Mouse (Mus musculus): ENCODE data around the gene Csnk1g2. TPM values are rescaled to one million over a fixed set of nuclear protein-coding genes. Genes with fewer than 3 reads are reported as not detected.
A peak's percentile ranks its signal among the peaks of the same experiment; 100 is the strongest.
"Not testable (repeated sequence)": the region's sequence is repeated elsewhere in the genome, so short reads cannot be mapped to it uniquely, and the experiment has no call there.

Csnk1g2 gene
- polyA plus RNA-seq, 1 experiment: 75.2 TPM

GRCm38 (mm10) chr10:80589127-80589878 is 33.3 kb upstream of the Csnk1g2 start:
- TF ChIP-seq POLR2A (IDR thresholded peaks at IDR 0.05; ENCODE audit: borderline replicate concordance, control insufficient read depth, low read depth, low read length) (no peak), CTCF (IDR thresholded peaks at IDR 0.05; ENCODE audit: control insufficient read depth, insufficient read depth, low read length) (no peak)
- H3K4me3 ChIP-seq (replicated peaks; ENCODE audit: control insufficient read depth, low read depth, low read length): peak overlapping the region; percentile 92
- H3K27ac ChIP-seq (ENCODE audit: control insufficient read depth, insufficient read depth, low read depth, low read length, poor library complexity): peak overlapping the region; percentile 81
- 3% methylated on average over 12 of the region's 12 CpGs for WGBS
- peaks cover 2% of the 10 kb centered on the region; the same call in 1 of the 2 replicates for H3K4me1 ChIP-seq (ENCODE audit: control insufficient read depth, insufficient read depth, low read length)

- peaks cover 2% of the 10 kb centered on the region; the same call in 1 of the 2 replicates for H3K4me1 ChIP-seq (ENCODE audit: control insufficient read depth, insufficient read depth, low read length)
- TF ChIP-seq CTCF (IDR thresholded peaks at IDR 0.05; ENCODE audit: control insufficient read depth, insufficient read depth, low read length): no peak
- peak; percentile 75; the same call in 1 of the 2 replicates for TF ChIP-seq POLR2A (IDR thresholded peaks at IDR 0.05; ENCODE audit: borderline replicate concordance, control insufficient read depth, low read depth, low read length)
- peak within 1 kb of the TSS; percentile 92 for H3K4me3 ChIP-seq (replicated peaks; ENCODE audit: control insufficient read depth, low read depth, low read length)
- WGBS: under 1% methylated on average over 73 of the region's 73 CpGs
- H3K27ac ChIP-seq (ENCODE audit: control insufficient read depth, insufficient read depth, low read depth, low read length, poor library complexity): peak within 1 kb of the TSS; percentile 81
Observed at GRCm38 (mm10) chr10:80589879-80590854, 32.5 kb upstream of the Csnk1g2 start, which contains the start of gene Abhd17a. Gene Abhd17a (minus strand): TSS chr10:80590341.

- H3K4me3 ChIP-seq (replicated peaks; ENCODE audit: control insufficient read depth, low read depth, low read length): no peak overlapping the region
- no peak for TF ChIP-seq POLR2A (IDR thresholded peaks at IDR 0.05; ENCODE audit: borderline replicate concordance, control insufficient read depth, low read depth, low read length)
- TF ChIP-seq CTCF (IDR thresholded peaks at IDR 0.05; ENCODE audit: control insufficient read depth, insufficient read depth, low read length): no peak
- no peaks in the 10 kb centered on the region; the same call in 1 of the 2 replicates for H3K4me1 ChIP-seq (ENCODE audit: control insufficient read depth, insufficient read depth, low read length)
- 70% methylated on average over 4 of the region's 4 CpGs for WGBS
- H3K27ac ChIP-seq (ENCODE audit: control insufficient read depth, insufficient read depth, low read depth, low read length, poor library complexity): no peak overlapping the region
Observed at GRCm38 (mm10) chr10:80596318-80596717, 26.3 kb upstream of the Csnk1g2 start.

- Histone ChIP-seq H3K4me3 (replicated peaks; ENCODE audit: control insufficient read depth, low read depth, low read length) (peak within 1 kb of the TSS; percentile 94), H3K27ac (ENCODE audit: control insufficient read depth, insufficient read depth, low read depth, low read length, poor library complexity) (peak within 1 kb of the TSS; percentile 83), H3K4me1 (ENCODE audit: control insufficient read depth, insufficient read depth, low read length) (peaks cover 2% of the 10 kb centered on the region; the same call in 1 of the 2 replicates)
- TF ChIP-seq CTCF (IDR thresholded peaks at IDR 0.05; ENCODE audit: control insufficient read depth, insufficient read depth, low read length) (peak; percentile 7; the same call in 1 of the 2 replicates), POLR2A (IDR thresholded peaks at IDR 0.05; ENCODE audit: borderline replicate concordance, control insufficient read depth, low read depth, low read length) (peak; percentile 67; the same call in 1 of the 2 replicates)
- under 1% methylated on average over 54 of the region's 54 CpGs for WGBS
Observed at GRCm38 (mm10) chr10:80602698-80603325, 19.8 kb upstream of the Csnk1g2 start, which contains the start of the genes Scamp4 and Adat3. Gene Scamp4 (plus strand): TSS chr10:80602872. Gene Adat3 (plus strand): TSS chr10:80602880.

GRCm38 (mm10) chr10:80603364-80603763 is 19.3 kb upstream of the Csnk1g2 start:
- Histone ChIP-seq H3K4me3 (replicated peaks; ENCODE audit: control insufficient read depth, low read depth, low read length) (peak overlapping the region; percentile 94), H3K4me1 (ENCODE audit: control insufficient read depth, insufficient read depth, low read length) (peaks cover 2% of the 10 kb centered on the region; the same call in 1 of the 2 replicates), H3K27ac (ENCODE audit: control insufficient read depth, insufficient read depth, low read depth, low read length, poor library complexity) (peak overlapping the region; percentile 83)
- no peak for TF ChIP-seq POLR2A (IDR thresholded peaks at IDR 0.05; ENCODE audit: borderline replicate concordance, control insufficient read depth, low read depth, low read length)
- TF ChIP-seq CTCF (IDR thresholded peaks at IDR 0.05; ENCODE audit: control insufficient read depth, insufficient read depth, low read length): no peak
- WGBS: 19% methylated on average over 7 of the region's 7 CpGs

GRCm38 (mm10) chr10:80604001-80604509 is 18.6 kb upstream of the Csnk1g2 start:
- WGBS: 53% methylated on average over 7 of the region's 7 CpGs
- no peak overlapping the region for H3K4me3 ChIP-seq (replicated peaks; ENCODE audit: control insufficient read depth, low read depth, low read length)
- TF ChIP-seq POLR2A (IDR thresholded peaks at IDR 0.05; ENCODE audit: borderline replicate concordance, control insufficient read depth, low read depth, low read length) (peak; percentile 19; the same call in 1 of the 2 replicates), CTCF (IDR thresholded peaks at IDR 0.05; ENCODE audit: control insufficient read depth, insufficient read depth, low read length) (no peak)
- H3K27ac ChIP-seq (ENCODE audit: control insufficient read depth, insufficient read depth, low read depth, low read length, poor library complexity): peak overlapping the region; percentile 83
- peaks cover 2% of the 10 kb centered on the region; the same call in 1 of the 2 replicates for H3K4me1 ChIP-seq (ENCODE audit: control insufficient read depth, insufficient read depth, low read length)

DNA sequence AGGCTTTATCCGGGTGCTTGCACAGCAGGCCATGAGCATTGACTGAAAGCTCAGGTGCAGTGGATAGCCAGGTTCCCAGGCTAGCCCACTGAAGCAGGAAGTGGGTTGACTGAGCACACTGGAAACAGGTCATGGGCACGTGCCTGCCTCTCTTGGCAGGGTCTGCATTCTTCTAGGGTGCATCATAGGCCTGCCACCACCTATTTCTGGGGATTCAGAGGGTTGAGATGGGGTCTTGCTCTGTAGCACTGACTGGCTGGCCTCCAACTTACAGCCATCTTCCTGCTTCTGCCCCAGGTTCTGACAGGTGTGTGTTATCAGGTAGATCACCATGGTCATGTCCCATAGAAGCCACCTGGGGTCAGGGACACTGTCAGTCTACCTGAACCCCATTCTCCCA is 17.6 kb upstream of the Csnk1g2 start:
- TF ChIP-seq CTCF (IDR thresholded peaks at IDR 0.05; ENCODE audit: control insufficient read depth, insufficient read depth, low read length): no peak
- TF ChIP-seq POLR2A (IDR thresholded peaks at IDR 0.05; ENCODE audit: borderline replicate concordance, control insufficient read depth, low read depth, low read length): no peak
- no peak overlapping the region for H3K4me3 ChIP-seq (replicated peaks; ENCODE audit: control insufficient read depth, low read depth, low read length)
- H3K27ac ChIP-seq (ENCODE audit: control insufficient read depth, insufficient read depth, low read depth, low read length, poor library complexity): no peak overlapping the region
- peaks cover 4% of the 10 kb centered on the region; the same call in 1 of the 2 replicates for H3K4me1 ChIP-seq (ENCODE audit: control insufficient read depth, insufficient read depth, low read length)
- 74% methylated on average over 2 of the region's 2 CpGs for WGBS

GRCm38 (mm10) chr10:80605721-80606120 is 16.9 kb upstream of the Csnk1g2 start, which contains the start of gene Gm49322:
Gene Gm49322 (plus strand): TSS chr10:80606021.
- H3K27ac ChIP-seq (ENCODE audit: control insufficient read depth, insufficient read depth, low read depth, low read length, poor library complexity); H3K4me1 ChIP-seq (ENCODE audit: control insufficient read depth, insufficient read depth, low read length); H3K4me3 ChIP-seq (replicated peaks; ENCODE audit: control insufficient read depth, low read depth, low read length): not testable (repeated sequence)
- 86% methylated on average over 4 of the region's 4 CpGs for WGBS

All from bone marrow, adult 2 months (tissue).